Mouse (Mus musculus) telencephalon, adult 2 months (tissue): ENCODE measurements at regions not wholly inside any gene's neighbourhood (a gene's known extent, or its start where the extent isn't known, plus 50 kb on each side); places are given as distances from the start of the nearest gene placed in this dataset.
A peak's percentile ranks its signal among the peaks of the same experiment; 100 is the strongest.
"Not testable (repeated sequence)": the region's sequence is repeated elsewhere in the genome, so short reads cannot be mapped to it uniquely, and the experiment has no call there.

ENCODE experiments used
- DNase-seq: peaks from one replicate; pipeline ENCODE4 v3.0.0-alpha.2; 2011; ENCODE audit warnings: low read depth, low spot score

GRCm38 (mm10) chr1:140693482-140693881, 447.5 kb downstream of the Kcnt2 start:
- no peak for DNase-seq

- DNase-seq, result no peak
These were observed 484.2 kb downstream of the Kcnt2 start for GRCm38 (mm10) chr1:140730189-140730588.

- DNase-seq, result no peak
These were observed 493.2 kb downstream of the Kcnt2 start for GRCm38 (mm10) chr1:140739001-140739728.

GRCm38 (mm10) chr1:140740081-140740480, 494.1 kb downstream of the Kcnt2 start:
- DNase-seq, result no peak

GRCm38 (mm10) chr1:140748011-140748410, 502.1 kb downstream of the Kcnt2 start:
- DNase-seq, result peak; percentile 15

- no peak for DNase-seq
These were observed 519.9 kb downstream of the Kcnt2 start for GRCm38 (mm10) chr1:140765906-140766305.

- DNase-seq, result not testable (repeated sequence)
These were observed 527.8 kb downstream of the Kcnt2 start for GRCm38 (mm10) chr1:140773769-140774168.

- DNase-seq, result no peak
These were observed 564.2 kb downstream of the Kcnt2 start for GRCm38 (mm10) chr1:140810170-140810569.

- no peak for DNase-seq
These were observed 592.8 kb downstream of the Kcnt2 start for GRCm38 (mm10) chr1:140838766-140839165.

GRCm38 (mm10) chr1:140840579-140840978, 594.6 kb downstream of the Kcnt2 start:
- no peak for DNase-seq

GRCm38 (mm10) chr1:140848053-140848452, 602.1 kb downstream of the Kcnt2 start:
- not testable (repeated sequence) for DNase-seq

- no peak for DNase-seq
These were observed 605.6 kb downstream of the Kcnt2 start for GRCm38 (mm10) chr1:140851568-140851967.
